Mouse (Mus musculus) forebrain, embryonic 16.5 days (tissue): ENCODE data around the gene Slc2a12. TPM values are rescaled to one million over a fixed set of nuclear protein-coding genes. Genes with fewer than 3 reads are reported as not detected.

Experiments
- ATAC-seq: fragments of 200-750 bp; cut with Nextera tagmentation; 2 replicates; pipeline ENCODE4 v1.8.0; 2017; ENCODE audit warnings: mild to moderate bottlenecking, moderate library complexity
- H3K27ac ChIP-seq: fragments of 300-500 bp; sonication (generic); 2 replicates; pipeline ENCODE4 v1.5.1; 2014; ENCODE audit warnings: low read length, control low read depth
- H3K27me3 ChIP-seq: fragments of 300-500 bp; sonication (generic); replicated peaks from 2 replicates; pipeline ENCODE4 v1.6.1; 2014; ENCODE audit warnings: low read length; ENCODE audit not compliant: control insufficient read depth, insufficient read depth
- H3K36me3 ChIP-seq: fragments of 300-500 bp; sonication (generic); 2 replicates; pipeline ENCODE4 v1.6.1; 2014; ENCODE audit not compliant: control insufficient read depth, insufficient read depth
- H3K4me1 ChIP-seq: fragments of 300-500 bp; sonication (generic); replicated peaks from 2 replicates; pipeline ENCODE4 v1.6.1; 2014; ENCODE audit warnings: low read length; ENCODE audit not compliant: control insufficient read depth, insufficient read depth
- H3K4me2 ChIP-seq: fragments of 300-500 bp; sonication (generic); 2 replicates; pipeline ENCODE4 v1.6.1; 2014; ENCODE audit warnings: mild to moderate bottlenecking, low read length, control low read depth
- H3K4me3 ChIP-seq: fragments of 300-500 bp; sonication (generic); replicated peaks from 2 replicates; pipeline ENCODE4 v1.5.1; 2014; ENCODE audit warnings: mild to moderate bottlenecking, low read length, control low read depth
- H3K9ac ChIP-seq: fragments of 300-500 bp; sonication (generic); replicated peaks from 2 replicates; pipeline ENCODE4 v1.6.1; 2014; ENCODE audit warnings: low read depth, low read length, control low read depth
- H3K9me3 ChIP-seq: fragments of 300-500 bp; sonication (generic); 2 replicates; pipeline ENCODE4 v1.6.1; 2016; ENCODE audit warnings: low read length; ENCODE audit not compliant: control insufficient read depth
- WGBS: fragments of 180-500 bp; shearing (Covaris S2); extraction: QIAGEN DNeasy Blood & Tissue Kit; methylation state at CpG from one replicate; pipeline ENCODE4 v1.1.7; 2014; 5-methylcytosine and 5-hydroxymethylcytosine counted together
- polyA plus RNA-seq: library from polyadenylated mRNA; unstranded; fragments of >200 nt; fragmentation: Nextera tagmentation; extraction: Ambion mirVana; gene quantifications from 2 replicates; pipeline ENCODE4 v1.2.1, GENCODE M21; 2015

Slc2a12 gene
- polyA plus RNA-seq, 1 experiment from 2014 or later, result 4.2 TPM

- H3K4me1 ChIP-seq, result no peaks in the 10 kb centered on the region
- no peaks in the 10 kb centered on the region for H3K36me3 ChIP-seq
- H3K27ac ChIP-seq, result no peak overlapping the region
- 0 out of 2 replicates have a peak, but pooled peaks have one; percentile 40 for ATAC-seq
- peaks cover 5% of the 10 kb centered on the region; the same call in 1 of the 2 replicates for H3K9me3 ChIP-seq
- H3K4me3 ChIP-seq, result no peak overlapping the region
- no peak overlapping the region for H3K4me2 ChIP-seq
- no peak overlapping the region for H3K9ac ChIP-seq
- 69% methylated on average over 2 of the region's 2 CpGs for WGBS
- no peaks in the 10 kb centered on the region for H3K27me3 ChIP-seq
These were observed 26.0 kb upstream of the Slc2a12 start for GRCm38 (mm10) chr10:22618842-22619241.

DNA sequence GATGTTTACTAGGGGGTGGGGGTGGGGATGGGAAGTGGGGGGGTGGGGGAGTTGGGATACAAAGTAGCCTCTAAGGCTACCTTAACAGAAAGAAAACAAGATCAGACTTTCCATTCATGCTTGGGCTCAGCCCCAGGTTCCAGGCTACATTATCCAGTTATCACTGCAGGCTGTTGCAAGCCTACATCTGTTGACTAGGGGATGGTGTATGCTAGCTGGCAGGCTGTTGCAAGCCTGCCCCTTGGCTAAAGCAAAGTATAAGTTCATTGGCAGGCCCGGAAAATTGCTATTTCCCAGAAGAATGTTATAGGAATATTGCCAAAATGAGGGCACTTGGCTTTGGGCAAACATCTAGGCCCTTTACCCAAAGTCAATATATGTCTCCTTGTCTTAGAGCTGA, 16.0 kb upstream of the Slc2a12 start:
- no peak overlapping the region for H3K4me2 ChIP-seq
- no peak overlapping the region for H3K4me3 ChIP-seq
- no peak overlapping the region for H3K27ac ChIP-seq
- no peaks in the 10 kb centered on the region for H3K27me3 ChIP-seq
- no peaks in the 10 kb centered on the region for H3K9me3 ChIP-seq
- 0 out of 2 replicates have a peak, but pooled peaks cover 2% of the 10 kb centered on the region for H3K4me1 ChIP-seq
- peak; percentile 47; the same call in 1 of the 2 replicates for ATAC-seq
- no peak overlapping the region for H3K9ac ChIP-seq
- no peaks in the 10 kb centered on the region for H3K36me3 ChIP-seq
- 76% methylated on average over 1 of the region's 1 CpGs for WGBS

DNA sequence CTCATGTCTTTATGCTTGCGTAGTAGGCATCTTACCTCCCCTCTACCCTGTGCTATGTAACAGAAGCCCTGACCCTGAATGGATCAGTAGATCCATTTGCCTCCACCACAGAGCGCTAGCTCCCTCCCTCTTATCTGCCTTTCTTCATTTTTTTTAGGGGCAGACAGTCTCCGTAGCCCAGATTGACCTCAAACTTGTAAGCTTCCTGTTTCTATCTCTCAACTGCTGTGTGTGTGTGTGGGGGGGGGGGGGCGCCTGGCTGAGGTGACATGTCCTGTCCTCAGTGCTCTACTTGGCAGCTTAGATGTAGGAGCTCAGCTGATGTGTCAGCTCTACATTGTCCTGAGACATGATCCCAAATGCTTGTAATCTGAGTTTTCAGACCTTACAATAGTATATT, 13.7 kb upstream of the Slc2a12 start:
- Histone ChIP-seq H3K9ac (no peak overlapping the region), H3K4me3 (no peak overlapping the region), H3K4me2 (no peak overlapping the region), H3K27me3 (no peaks in the 10 kb centered on the region), H3K27ac (no peak overlapping the region), H3K36me3 (no peaks in the 10 kb centered on the region), H3K4me1 (0 out of 2 replicates have a peak, but pooled peaks cover 2% of the 10 kb centered on the region), H3K9me3 (no peaks in the 10 kb centered on the region)
- 90% methylated on average over 4 of the region's 4 CpGs for WGBS
- ATAC-seq, result no peak

DNA sequence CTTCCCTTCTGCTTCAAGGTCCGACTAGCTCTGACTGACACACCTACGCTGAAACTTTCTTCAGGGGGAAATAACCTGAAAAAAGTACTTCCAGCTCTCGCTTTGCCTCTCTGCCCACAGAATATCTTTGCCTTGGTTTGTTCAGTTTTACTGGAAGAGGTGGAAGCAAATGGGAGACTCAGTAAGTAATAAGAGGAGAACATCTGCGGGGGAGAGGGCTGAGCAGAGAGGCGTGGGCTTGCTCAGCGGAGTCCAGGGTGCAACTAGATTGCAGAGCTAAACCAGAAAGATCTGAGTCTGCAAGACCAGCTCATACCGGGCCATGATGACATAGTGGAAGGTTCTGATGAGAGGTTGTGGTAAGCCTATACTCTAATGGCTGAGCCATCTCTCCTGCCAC, 13.3 kb upstream of the Slc2a12 start:
- Histone ChIP-seq H3K4me2 (no peak overlapping the region), H3K4me3 (no peak overlapping the region), H3K27ac (no peak overlapping the region), H3K27me3 (no peaks in the 10 kb centered on the region), H3K9me3 (no peaks in the 10 kb centered on the region), H3K9ac (no peak overlapping the region), H3K36me3 (no peaks in the 10 kb centered on the region), H3K4me1 (0 out of 2 replicates have a peak, but pooled peaks cover 2% of the 10 kb centered on the region)
- no peak for ATAC-seq
- WGBS, result 92% methylated on average over 7 of the region's 7 CpGs

GRCm38 (mm10) chr10:22631956-22632355, 12.9 kb upstream of the Slc2a12 start:
- H3K4me2 ChIP-seq, result no peak overlapping the region
- no peak overlapping the region for H3K9ac ChIP-seq
- H3K27ac ChIP-seq, result no peak overlapping the region
- no peaks in the 10 kb centered on the region for H3K9me3 ChIP-seq
- H3K4me1 ChIP-seq, result 0 out of 2 replicates have a peak, but pooled peaks cover 2% of the 10 kb centered on the region
- 84% methylated on average over 4 of the region's 4 CpGs for WGBS
- no peaks in the 10 kb centered on the region for H3K36me3 ChIP-seq
- no peak overlapping the region for H3K4me3 ChIP-seq
- no peaks in the 10 kb centered on the region for H3K27me3 ChIP-seq
- ATAC-seq, result no peak

GRCm38 (mm10) chr10:22633406-22634306, 11.2 kb upstream of the Slc2a12 start:
- no peak overlapping the region for H3K27ac ChIP-seq
- no peaks in the 10 kb centered on the region for H3K27me3 ChIP-seq
- peak; percentile 64 for ATAC-seq
- H3K4me3 ChIP-seq, result no peak overlapping the region
- H3K9ac ChIP-seq, result no peak overlapping the region
- H3K36me3 ChIP-seq, result no peaks in the 10 kb centered on the region
- no peaks in the 10 kb centered on the region for H3K9me3 ChIP-seq
- 34% methylated on average over 6 of the region's 6 CpGs for WGBS
- H3K4me2 ChIP-seq, result no peak overlapping the region
- H3K4me1 ChIP-seq, result no peaks in the 10 kb centered on the region

- WGBS, result 31% methylated on average over 3 of the region's 3 CpGs
- Histone ChIP-seq H3K4me3 (no peak overlapping the region), H3K4me1 (no peaks in the 10 kb centered on the region), H3K27ac (no peak overlapping the region), H3K36me3 (no peaks in the 10 kb centered on the region), H3K27me3 (no peaks in the 10 kb centered on the region), H3K9me3 (no peaks in the 10 kb centered on the region), H3K9ac (no peak overlapping the region), H3K4me2 (no peak overlapping the region)
- ATAC-seq, result no peak
These were observed 7.6 kb upstream of the Slc2a12 start for GRCm38 (mm10) chr10:22637241-22637640.

DNA sequence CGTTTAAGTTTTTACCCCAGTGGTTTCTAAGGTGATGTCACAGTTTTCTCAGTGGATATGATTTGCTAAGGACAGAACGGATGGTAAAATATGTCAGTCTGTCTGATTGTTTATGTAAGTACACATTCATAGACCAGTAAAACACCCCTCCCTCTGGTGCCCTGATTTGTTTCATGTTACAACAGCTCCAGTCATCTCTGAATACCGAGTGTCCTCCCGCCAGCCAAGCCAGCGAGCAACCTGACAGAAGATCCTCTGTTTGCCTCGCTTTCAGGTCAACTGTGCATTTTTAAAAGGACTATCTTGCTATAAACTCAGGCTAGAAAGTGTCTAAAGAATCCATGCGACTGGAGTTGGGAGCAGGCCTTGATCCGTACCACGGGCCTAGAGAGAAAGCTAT, 640 bp upstream of the Slc2a12 start:
- H3K27me3 ChIP-seq, result no peaks in the 10 kb centered on the region
- no peak overlapping the region for H3K9ac ChIP-seq
- ATAC-seq, result no peak
- 62% methylated on average over 9 of the region's 9 CpGs for WGBS
- no peak overlapping the region for H3K4me2 ChIP-seq
- no peaks in the 10 kb centered on the region for H3K9me3 ChIP-seq
- H3K36me3 ChIP-seq, result no peaks in the 10 kb centered on the region
- no peak overlapping the region for H3K27ac ChIP-seq
- H3K4me3 ChIP-seq, result no peak overlapping the region
- peaks cover 7% of the 10 kb centered on the region for H3K4me1 ChIP-seq

GRCm38 (mm10) chr10:22648702-22649101, 3.9 kb downstream of the Slc2a12 start:
- H3K4me2 ChIP-seq, result no peak overlapping the region
- no peak overlapping the region for H3K9ac ChIP-seq
- no peak for ATAC-seq

More at GRCm38 (mm10) chr10:22648702-22649101, 3.9 kb downstream of the Slc2a12 start:
- Histone ChIP-seq H3K36me3 (no peaks in the 10 kb centered on the region), H3K27ac (no peak overlapping the region), H3K9me3 (no peaks in the 10 kb centered on the region), H3K27me3 (no peaks in the 10 kb centered on the region), H3K4me3 (no peak overlapping the region), H3K4me1 (peaks cover 7% of the 10 kb centered on the region)
- 89% methylated on average over 4 of the region's 4 CpGs for WGBS
